ENCODE assay signal across 11 mouse cellular contexts in the genomic region with DNA sequence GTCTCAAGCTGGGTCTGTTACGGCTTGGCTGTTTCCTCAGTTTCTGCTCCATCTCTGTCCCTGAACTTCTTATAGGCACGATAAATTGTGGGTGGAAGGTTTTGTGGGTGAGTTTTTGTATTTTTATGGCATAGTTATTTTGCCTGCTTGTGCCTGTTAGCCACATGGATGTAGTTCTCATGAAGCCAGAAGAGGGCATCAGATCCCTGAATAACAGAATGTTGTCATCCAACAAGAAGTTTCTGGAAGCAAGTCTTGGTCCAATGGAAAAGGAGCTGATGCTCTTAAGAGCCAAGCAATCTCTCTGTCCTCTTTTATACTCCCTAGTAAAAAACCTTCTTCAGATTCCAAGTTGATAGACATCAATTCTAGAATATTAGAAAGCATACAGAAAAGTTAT. TPM values are rescaled to one million over a fixed set of nuclear protein-coding genes. Genes with fewer than 3 reads are reported as not detected.
DNase-seq lines count a peak whose midpoint lies in the region; ATAC-seq and TF ChIP-seq lines count a peak whose summit lies in the region.
"Had no signal": no experiment of that assay in that cellular context is flagged by ENCODE, and none has a peak within 500 bp of the region (broad histone marks: within the 10 kb centered on the region; RNA-seq: fewer than 3 reads in every experiment).

No protein-coding gene starts in this region.

- TF ChIP-seq POLR2A in heart, adult 2 months (IDR thresholded peaks at IDR 0.05; ENCODE audit: insufficient read depth, low read depth, low read length), result no peak
- no peak for TF ChIP-seq POLR2A in brain, embryonic 14.5 days (IDR thresholded peaks at IDR 0.05; ENCODE audit: borderline replicate concordance, extremely low read depth, insufficient read depth, insufficient read length, poor library complexity, severe bottlenecking)

- H3K4me1 ChIP-seq in heart, adult 2 months (ENCODE audit: control insufficient read depth, insufficient read depth, low read length), result no peaks in the 10 kb centered on the region
- 0 out of 2 replicates have a peak, but pooled peaks cover 2% of the 10 kb centered on the region for H3K4me1 ChIP-seq in liver, postnatal 0 days (ENCODE audit: insufficient read depth)
- H3K4me1 ChIP-seq in liver, embryonic 11.5 days (replicated peaks; ENCODE audit: control insufficient read depth, insufficient read depth, low read length), result no peaks in the 10 kb centered on the region
- H3K4me1 ChIP-seq: embryonic facial prominence, embryonic 13.5 days; limb, embryonic 13.5 days; midbrain, embryonic 12.5 days had no signal

- no peak overlapping the region for H3K9ac ChIP-seq in heart, adult 2 months (ENCODE audit: low read depth, low read length)
- no peak overlapping the region for H3K9ac ChIP-seq in liver, postnatal 0 days (replicated peaks)
- no peak overlapping the region for H3K9ac ChIP-seq in liver, embryonic 11.5 days (ENCODE audit: low read depth, low read length)
- H3K9ac ChIP-seq: embryonic facial prominence, embryonic 13.5 days; limb, embryonic 13.5 days; midbrain, embryonic 12.5 days had no signal

- DNase-seq in heart, adult 2 months, result no peak
- DNase-seq in heart, adult 11 months, result no peak
- no peak for DNase-seq in liver, postnatal 0 days
- no peak for DNase-seq in liver, embryonic 11.5 days (ENCODE audit: low spot score)
- peak; percentile 23 for DNase-seq in brain, embryonic 14.5 days (ENCODE audit: low read depth)
- DNase-seq in retina, embryonic 14.5 days (ENCODE audit: low spot score), result peak; percentile 28
- no peak for DNase-seq in right cerebral cortex, adult 2 months (ENCODE audit: low spot score in 2 of 2)

- no peak overlapping the region for H3K4me2 ChIP-seq in liver, postnatal 0 days (ENCODE audit: low read depth, low read length)
- H3K4me2 ChIP-seq in liver, embryonic 11.5 days, result no peak overlapping the region
- H3K4me2 ChIP-seq: embryonic facial prominence, embryonic 13.5 days; limb, embryonic 13.5 days; midbrain, embryonic 12.5 days had no signal

- H3K27ac ChIP-seq in heart, adult 2 months, result no peak overlapping the region
- no peak overlapping the region for H3K27ac ChIP-seq in liver, postnatal 0 days (ENCODE audit: low read depth)
- no peak overlapping the region for H3K27ac ChIP-seq in liver, embryonic 11.5 days (ENCODE audit: low read depth, low read length)
- H3K27ac ChIP-seq: embryonic facial prominence, embryonic 13.5 days; limb, embryonic 13.5 days; midbrain, embryonic 12.5 days had no signal

- no peaks in the 10 kb centered on the region for H3K79me2 ChIP-seq in heart, adult 2 months (replicated peaks; ENCODE audit: control insufficient read depth, insufficient read depth, low read length)

- no peak for ATAC-seq in liver, postnatal 0 days
- no peak for ATAC-seq in liver, embryonic 11.5 days (replicated peaks; ENCODE audit: low FRiP score)

- no peaks in the 10 kb centered on the region for H3K36me3 ChIP-seq in heart, adult 2 months (ENCODE audit: control insufficient read depth, insufficient read depth, low read length)
- no peaks in the 10 kb centered on the region for H3K36me3 ChIP-seq in liver, postnatal 0 days (replicated peaks; ENCODE audit: insufficient read depth, low read length)
- no peaks in the 10 kb centered on the region for H3K36me3 ChIP-seq in liver, embryonic 11.5 days (ENCODE audit: control insufficient read depth, insufficient read depth, low read length)
- H3K36me3 ChIP-seq: embryonic facial prominence, embryonic 13.5 days; limb, embryonic 13.5 days; midbrain, embryonic 12.5 days had no signal

- WGBS in heart, adult 2 months, result 79% methylated on average over 2 of the region's 2 CpGs
- WGBS in liver, postnatal 0 days (ENCODE audit: insufficient replicate concordance), result 70% methylated on average over 2 of the region's 2 CpGs
- WGBS in liver, embryonic 11.5 days, result 82% methylated on average over 2 of the region's 2 CpGs

- no peak for TF ChIP-seq EP300 in heart, adult 2 months (IDR thresholded peaks at IDR 0.05; ENCODE audit: insufficient read depth, low read depth, low read length)
- no peak for TF ChIP-seq EP300 in liver, postnatal 0 days (IDR thresholded peaks at IDR 0.05; ENCODE audit: low read depth)

- no peaks in the 10 kb centered on the region for H3K27me3 ChIP-seq in heart, adult 2 months (ENCODE audit: control insufficient read depth, insufficient read depth, low read length)
- H3K27me3 ChIP-seq in liver, postnatal 0 days (ENCODE audit: insufficient read depth, low read length), result no peaks in the 10 kb centered on the region
- no peaks in the 10 kb centered on the region for H3K27me3 ChIP-seq in liver, embryonic 11.5 days (replicated peaks; ENCODE audit: control insufficient read depth, insufficient read depth, low read length)
- H3K27me3 ChIP-seq: embryonic facial prominence, embryonic 13.5 days; limb, embryonic 13.5 days; midbrain, embryonic 12.5 days had no signal

- peak; percentile 65 for TF ChIP-seq CTCF in heart, adult 2 months (IDR thresholded peaks at IDR 0.05)
- peak; percentile 54 for TF ChIP-seq CTCF in liver, postnatal 0 days (IDR thresholded peaks at IDR 0.05; ENCODE audit: low read depth)
- peak; percentile 10; the same call in 1 of the 2 replicates for TF ChIP-seq CTCF in brain, embryonic 14.5 days (IDR thresholded peaks at IDR 0.05; ENCODE audit: borderline replicate concordance, extremely low read depth, insufficient read depth, insufficient read length)

- no peak overlapping the region for H3K4me3 ChIP-seq in heart, adult 2 months
- H3K4me3 ChIP-seq in liver, postnatal 0 days (ENCODE audit: low read depth, low read length), result no peak overlapping the region
- no peak overlapping the region for H3K4me3 ChIP-seq in liver, embryonic 11.5 days (ENCODE audit: low read depth, low read length)
- H3K4me3 ChIP-seq: embryonic facial prominence, embryonic 13.5 days; limb, embryonic 13.5 days; midbrain, embryonic 12.5 days had no signal

- H3K9me3 ChIP-seq in liver, postnatal 0 days (ENCODE audit: low read length), result no peaks in the 10 kb centered on the region
- no peaks in the 10 kb centered on the region for H3K9me3 ChIP-seq in liver, embryonic 11.5 days (ENCODE audit: control insufficient read depth, low read length)
- H3K9me3 ChIP-seq: embryonic facial prominence, embryonic 13.5 days; limb, embryonic 13.5 days; midbrain, embryonic 12.5 days had no signal

- intact Hi-C loops in heart, adult 2 months (cut with DNase I), result loop anchor here (1.0 kb wide), 1 partner anchor 93 kb away; no protein-coding TSS in a partner anchor

RNA-seq across cellular contexts. Expression of gene Akr1c13, which starts 2.8 kb away (rescaled TPM):
- total RNA-seq in heart, adult 2 months (2021), result 1 to 10 TPM; 1.0 to 1.5 TPM
- 1.0 and 1.1 TPM in 2 replicates for polyA plus RNA-seq in heart, adult 2 months (2012; rRNA removed)
- polyA plus RNA-seq in liver, postnatal 0 days (2015; fragmentation: Nextera tagmentation; extraction: Ambion mirVana), result 42.7 and 54.1 TPM in 2 replicates
- polyA plus RNA-seq in liver, embryonic 11.5 days (2014; fragmentation: Nextera tagmentation; extraction: Ambion mirVana), result 29.3 and 32.8 TPM in 2 replicates
- polyA plus RNA-seq in brain, embryonic 14.5 days (2012; rRNA removed), result 0.64 and 1.6 TPM in 2 replicates

RNA-seq across cellular contexts. Expression of gene Akr1c18, which starts 37.7 kb away (rescaled TPM):
- not detected for total RNA-seq in heart, adult 2 months (2021)
- 0.78 TPM in 1 of 2 replicates, not detected in the other for polyA plus RNA-seq in heart, adult 2 months (2012; rRNA removed)
- polyA plus RNA-seq in liver, postnatal 0 days (2015; fragmentation: Nextera tagmentation; extraction: Ambion mirVana), result 26.8 and 30.5 TPM in 2 replicates
- polyA plus RNA-seq in liver, embryonic 11.5 days (2014; fragmentation: Nextera tagmentation; extraction: Ambion mirVana), result 0.39 and 0.47 TPM in 2 replicates
- polyA plus RNA-seq in brain, embryonic 14.5 days (2012; rRNA removed), result 0.11 TPM in 1 of 2 replicates, not detected in the other
- polyA plus RNA-seq: limb, embryonic 13.5 days; midbrain, embryonic 12.5 days had no signal

RNA-seq across cellular contexts. Expression of gene Akr1c19, which starts 40.3 kb away (rescaled TPM):
- total RNA-seq in heart, adult 2 months (2021), result 1 to 10 TPM; 1.4 TPM
- polyA plus RNA-seq in heart, adult 2 months (2012; rRNA removed), result 0.70 and 1.2 TPM in 2 replicates
- 13.1 and 15.9 TPM in 2 replicates for polyA plus RNA-seq in liver, postnatal 0 days (2015; fragmentation: Nextera tagmentation; extraction: Ambion mirVana)
- polyA plus RNA-seq in liver, embryonic 11.5 days (2014; fragmentation: Nextera tagmentation; extraction: Ambion mirVana), result 45.6 and 48.5 TPM in 2 replicates
- polyA plus RNA-seq in brain, embryonic 14.5 days (2012; rRNA removed), result 2.6 TPM in 2 replicates
- total RNA-seq: ES-E14 had no signal
- polyA plus RNA-seq: embryonic facial prominence, embryonic 13.5 days had no signal

Comparison
In these comparisons a context has a peak if more than half of its experiments do, and no peak if none do; other contexts are left out.
1. RNA of gene Akr1c18, which starts 37.7 kb away (polyA plus RNA-seq): 26.8 to 30.5 TPM in liver, postnatal 0 days; 0.78 TPM in heart, adult 2 months, 0.39 to 0.47 TPM in liver, embryonic 11.5 days and 0.11 TPM in brain, embryonic 14.5 days; every median in the first group is over 10 times any median in the second.
2. DNase-seq: peak in brain, embryonic 14.5 days (single experiment) and retina, embryonic 14.5 days (single experiment); none in heart, adult 2 months (0 of 2), heart, adult 11 months (single experiment), liver, postnatal 0 days (single experiment), liver, embryonic 11.5 days (single experiment) and right cerebral cortex, adult 2 months (0 of 2).
3. CTCF ChIP-seq: peak in every context shown above with its lines; median percentile 65 in heart, adult 2 months; 54 in liver, postnatal 0 days; 10 in brain, embryonic 14.5 days.
4. RNA of gene Akr1c13, which starts 2.8 kb away (polyA plus RNA-seq): 42.7 to 54.1 TPM in liver, postnatal 0 days and 29.3 to 32.8 TPM in liver, embryonic 11.5 days; 0.64 to 1.6 TPM in brain, embryonic 14.5 days and 1.0 to 1.1 TPM in heart, adult 2 months; every median in the first group is over 10 times any median in the second.